Mouse (Mus musculus): ENCODE data around the gene Lipe. TPM values are rescaled to one million over a fixed set of nuclear protein-coding genes. Genes with fewer than 3 reads are reported as not detected.

Gene Lipe
- polyA plus RNA-seq, 1 experiment: 46.9 TPM

DNA sequence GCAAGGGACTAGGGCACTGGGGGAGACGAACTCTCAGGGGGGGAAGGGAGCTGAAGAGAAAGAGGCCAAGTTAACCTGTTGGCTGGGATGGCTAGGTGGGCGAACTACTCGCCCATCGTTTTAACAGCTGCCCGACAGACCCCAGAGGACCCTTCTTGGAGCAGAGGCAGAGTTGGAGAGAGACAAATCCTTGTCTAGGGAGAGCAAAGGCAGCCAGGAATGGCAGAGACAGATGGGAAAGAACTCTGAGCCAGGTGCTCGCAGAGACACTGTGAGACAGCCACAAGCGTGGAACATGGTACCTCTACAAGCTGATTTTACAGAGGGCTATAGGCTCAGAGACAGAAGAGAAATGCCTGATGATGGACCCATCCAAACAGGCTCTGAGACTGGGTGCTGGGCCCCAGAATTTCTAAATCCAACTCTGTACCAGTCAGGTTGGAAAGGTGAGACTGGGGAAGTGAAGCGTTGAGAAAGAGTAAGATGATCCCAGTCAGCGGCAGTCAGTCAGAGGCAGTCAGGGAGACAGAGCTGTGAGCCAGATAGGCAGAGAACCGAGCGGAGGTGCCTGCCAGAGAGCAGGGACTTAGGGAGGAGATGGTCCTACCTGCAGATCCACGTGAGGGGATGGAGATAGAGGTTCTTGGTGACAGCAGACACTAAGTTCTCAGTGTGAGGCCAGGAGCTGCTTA, 29.3 kb downstream of the Lipe start, which contains the start of gene Cnfn:
Gene Cnfn (minus strand): TSS at position 667 of the 692 bp plus-strand sequence.
- 58% methylated on average over 12 of the region's 12 CpGs for WGBS
- DNase-seq (ENCODE audit: low read depth, low spot score): no peak

DNA sequence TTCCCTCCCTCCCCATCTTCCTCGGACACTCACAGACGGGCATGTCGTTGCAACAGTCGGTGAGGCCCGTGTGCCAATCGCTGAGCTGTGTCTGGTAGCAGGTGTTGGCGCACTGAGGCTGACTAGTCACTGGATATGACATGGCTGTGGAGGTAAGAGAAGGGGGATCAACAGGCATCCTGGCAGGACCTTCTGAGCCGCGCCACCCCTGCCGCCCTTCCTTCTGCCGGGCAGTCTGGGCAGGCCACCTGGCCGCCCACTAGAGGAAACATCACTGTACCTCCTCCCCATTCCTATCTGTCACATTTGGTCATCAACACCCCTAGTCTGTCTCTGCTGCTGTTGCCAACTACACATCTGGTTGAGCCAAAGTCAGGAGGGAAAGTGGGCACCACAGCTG, 30.2 kb downstream of the Lipe start:
- no peak for DNase-seq (ENCODE audit: low read depth, low spot score)
- WGBS: 23% methylated on average over 12 of the region's 12 CpGs

- no peak for DNase-seq (ENCODE audit: low read depth, low spot score)
- 4% methylated on average over 33 of the region's 33 CpGs for WGBS
Observed at GRCm38 (mm10) chr7:25367632-25368293, 30.7 kb downstream of the Lipe start.

- WGBS: 33% methylated on average over 13 of the region's 13 CpGs
- DNase-seq (ENCODE audit: low read depth, low spot score): no peak
Observed at GRCm38 (mm10) chr7:25365937-25366625, 32.4 kb downstream of the Lipe start.

- 92% methylated on average over 17 of the region's 17 CpGs for WGBS
- no peak for DNase-seq (ENCODE audit: low read depth, low spot score)
Observed at GRCm38 (mm10) chr7:25363632-25364031, 34.9 kb downstream of the Lipe start.

DNA sequence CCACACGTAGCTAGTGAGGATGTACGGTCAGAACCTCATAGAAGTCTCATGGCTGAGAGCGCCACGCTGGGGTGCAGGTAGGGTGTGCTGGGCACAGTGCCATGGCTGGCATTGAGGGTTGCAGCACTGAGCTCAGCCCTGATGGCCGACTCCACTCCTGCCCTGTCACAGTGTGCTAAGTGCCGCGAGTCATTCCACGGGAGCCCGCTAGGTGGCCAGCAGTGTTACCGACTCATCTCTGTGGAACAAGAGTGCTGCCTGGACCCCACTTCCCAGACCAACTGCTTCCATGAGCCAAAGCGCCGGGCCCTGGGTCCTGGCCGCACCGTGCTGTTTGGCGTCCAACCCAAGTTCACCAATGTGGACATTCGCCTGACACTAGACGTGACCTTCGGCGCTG, 35.4 kb downstream of the Lipe start:
- WGBS: 84% methylated on average over 19 of the region's 19 CpGs
- DNase-seq (ENCODE audit: low read depth, low spot score): no peak

DNA sequence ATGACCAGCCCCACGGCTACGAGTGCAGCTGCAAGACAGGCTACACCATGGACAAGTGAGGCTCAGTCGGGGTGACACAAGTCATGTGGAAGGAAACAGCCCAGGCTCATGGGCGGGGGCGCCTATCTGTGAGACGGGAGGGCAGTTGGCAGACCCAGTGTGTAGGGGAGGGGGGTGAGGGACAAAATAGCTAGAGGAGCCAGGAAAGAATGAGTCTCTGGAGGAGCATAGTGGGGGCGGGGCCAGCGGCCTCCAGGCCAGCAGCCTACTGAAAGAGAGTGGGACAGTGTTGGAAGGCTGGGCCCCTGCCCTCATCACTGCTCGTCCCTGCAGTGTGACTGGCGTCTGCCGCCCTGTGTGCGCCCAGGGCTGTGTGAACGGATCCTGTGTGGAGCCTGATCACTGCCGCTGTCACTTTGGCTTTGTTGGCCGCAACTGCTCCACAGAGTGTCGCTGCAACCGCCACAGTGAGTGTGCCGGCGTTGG, 39.7 kb downstream of the Lipe start:
- no peak for DNase-seq (ENCODE audit: low read depth, low spot score)
- WGBS: 82% methylated on average over 19 of the region's 19 CpGs

DNA sequence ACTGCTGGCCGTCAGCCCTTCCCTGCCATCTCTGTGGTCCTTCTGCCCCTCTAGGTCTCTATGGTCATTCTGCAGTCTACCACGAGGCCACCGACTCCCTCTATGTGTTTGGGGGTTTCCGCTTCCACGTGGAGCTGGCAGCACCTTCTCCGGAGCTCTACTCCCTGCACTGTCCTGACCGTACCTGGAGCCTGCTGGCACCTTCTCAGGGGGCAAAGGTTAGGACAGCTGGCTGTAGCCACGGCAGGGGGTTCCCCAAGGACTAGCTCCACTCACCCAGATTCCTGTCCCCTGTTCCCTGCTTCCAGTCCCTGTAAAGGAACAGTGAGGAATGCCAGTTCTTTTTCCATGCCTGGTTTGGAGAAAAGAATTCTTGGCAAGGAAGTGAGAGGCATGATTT, 49.6 kb downstream of the Lipe start:
- no peak for DNase-seq (ENCODE audit: low read depth, low spot score)
- WGBS: 66% methylated on average over 8 of the region's 8 CpGs

- DNase-seq (ENCODE audit: low read depth, low spot score): no peak
- 81% methylated on average over 20 of the region's 20 CpGs for WGBS
Observed at GRCm38 (mm10) chr7:25341000-25341784, 57.3 kb downstream of the Lipe start.

DNA sequence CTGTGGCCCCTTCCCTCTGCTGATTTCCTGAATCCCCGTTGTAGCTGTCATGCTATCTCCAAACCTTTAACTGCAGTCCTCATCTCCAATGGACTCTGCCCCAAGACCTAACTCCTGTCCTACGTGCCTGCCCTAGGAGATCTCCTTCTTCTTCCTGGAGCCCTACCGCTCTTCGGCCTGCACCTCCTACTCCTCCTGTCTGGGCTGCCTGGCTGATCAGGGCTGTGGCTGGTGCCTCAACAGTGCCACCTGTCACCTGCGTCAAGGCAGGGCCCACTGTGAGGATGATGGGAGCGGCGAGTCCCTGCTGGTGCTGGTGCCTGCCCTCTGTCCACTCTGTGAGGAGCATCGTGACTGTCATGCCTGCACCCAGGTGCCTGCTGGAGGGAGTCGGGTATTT, 59.2 kb downstream of the Lipe start:
- 86% methylated on average over 9 of the region's 9 CpGs for WGBS

DNA sequence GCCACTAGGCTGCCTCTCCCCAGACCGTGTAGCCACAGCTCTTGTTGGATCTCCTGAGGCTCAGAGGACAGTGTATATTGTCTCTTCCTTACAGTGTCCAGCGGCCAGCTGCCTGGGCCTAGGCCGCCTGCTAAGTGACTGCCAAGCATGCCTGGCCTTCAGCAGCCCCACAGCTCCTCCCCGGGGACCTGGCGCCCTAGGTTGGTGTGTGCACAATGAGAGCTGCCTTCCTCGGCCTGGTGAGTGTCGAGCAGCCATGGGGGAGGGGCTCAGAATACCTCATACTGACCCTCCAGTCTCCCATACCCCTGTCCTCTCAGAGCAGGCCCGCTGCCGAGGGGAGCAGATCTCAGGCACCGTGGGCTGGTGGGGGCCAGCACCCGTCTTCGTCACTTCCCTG, 64.0 kb downstream of the Lipe start:
- no peak for DNase-seq (ENCODE audit: low read depth, low spot score)
- WGBS: 85% methylated on average over 12 of the region's 12 CpGs

More for the DNA sequence above, 59.2 kb downstream of the Lipe start:
- no peak for DNase-seq (ENCODE audit: low read depth, low spot score)

GRCm38 (mm10) chr7:25333596-25334307, 64.8 kb downstream of the Lipe start:
- peak; percentile 14 for DNase-seq (ENCODE audit: low read depth, low spot score)
- 42% methylated on average over 16 of the region's 16 CpGs for WGBS

Other genes starting within 250 kb of the Lipe start
- 2.6 and 3.9 TPM in 2 replicates for gene Pou2f2, start 219.0 kb downstream of the Lipe start, polyA plus RNA-seq (2012; rRNA removed)
- 52.6 and 66.0 TPM in 2 replicates for gene Dedd2, start 178.1 kb downstream of the Lipe start, polyA plus RNA-seq (2012; rRNA removed)
- 4.2 and 7.1 TPM in 2 replicates for gene Zfp526, start 177.3 kb downstream of the Lipe start, polyA plus RNA-seq (2012; rRNA removed)
- 95.8 and 123 TPM in 2 replicates for gene Gsk3a, start 160.9 kb downstream of the Lipe start, polyA plus RNA-seq (2012; rRNA removed)
- gene Erf, start 147.9 kb downstream of the Lipe start, polyA plus RNA-seq (2012; rRNA removed): 15.3 and 19.4 TPM in 2 replicates
- 44.3 and 45.6 TPM in 2 replicates for gene Cic, start 131.0 kb downstream of the Lipe start, polyA plus RNA-seq (2012; rRNA removed)
- gene Pafah1b3, start 100.7 kb downstream of the Lipe start, polyA plus RNA-seq (2012; rRNA removed): 173 and 176 TPM in 2 replicates
- not detected in 2 replicates for gene Prr19, start 97.3 kb downstream of the Lipe start, polyA plus RNA-seq (2012; rRNA removed)
- 0.19 and 0.21 TPM in 2 replicates for gene Tmem145, start 92.6 kb downstream of the Lipe start, polyA plus RNA-seq (2012; rRNA removed)
- gene Megf8, start 81.5 kb downstream of the Lipe start, polyA plus RNA-seq (2012; rRNA removed): 11.6 and 14.3 TPM in 2 replicates
- not detected in 2 replicates for gene Cnfn, start 29.0 kb downstream of the Lipe start, polyA plus RNA-seq (2012; rRNA removed)
- gene Cxcl17, start 14.2 kb upstream of the Lipe start, polyA plus RNA-seq (2012; rRNA removed): 0.20 TPM in 1 of 2 replicates, not detected in the other
- gene Ceacam1, start 78.9 kb upstream of the Lipe start, polyA plus RNA-seq (2012; rRNA removed): 658 and 768 TPM in 2 replicates
- 1.2 and 1.3 TPM in 2 replicates for gene Ceacam2, start 141.1 kb upstream of the Lipe start, polyA plus RNA-seq (2012; rRNA removed)
- gene Erich4, start 217.2 kb upstream of the Lipe start, polyA plus RNA-seq (2012; rRNA removed): 23.6 and 36.5 TPM in 2 replicates
- 50.9 and 56.2 TPM in 2 replicates for gene Dmac2, start 220.7 kb upstream of the Lipe start, polyA plus RNA-seq (2012; rRNA removed)
- gene B3gnt8, start 227.9 kb upstream of the Lipe start, polyA plus RNA-seq (2012; rRNA removed): 7.1 and 7.6 TPM in 2 replicates

Data from large intestine, adult 2 months (tissue).